Mouse (Mus musculus): Measurements from ENCODE around the gene Atxn2. TPM values are rescaled to one million over a fixed set of nuclear protein-coding genes. Genes with fewer than 3 reads are reported as not detected.
A peak's percentile ranks its signal among the peaks of the same experiment; 100 is the strongest.
"Not testable (repeated sequence)": the region's sequence is repeated elsewhere in the genome, so short reads cannot be mapped to it uniquely, and the experiment has no call there.

Atxn2 gene
- total and polyA plus RNA-seq, 2 experiments from 2014 or later = 102 to 103 TPM

DNA sequence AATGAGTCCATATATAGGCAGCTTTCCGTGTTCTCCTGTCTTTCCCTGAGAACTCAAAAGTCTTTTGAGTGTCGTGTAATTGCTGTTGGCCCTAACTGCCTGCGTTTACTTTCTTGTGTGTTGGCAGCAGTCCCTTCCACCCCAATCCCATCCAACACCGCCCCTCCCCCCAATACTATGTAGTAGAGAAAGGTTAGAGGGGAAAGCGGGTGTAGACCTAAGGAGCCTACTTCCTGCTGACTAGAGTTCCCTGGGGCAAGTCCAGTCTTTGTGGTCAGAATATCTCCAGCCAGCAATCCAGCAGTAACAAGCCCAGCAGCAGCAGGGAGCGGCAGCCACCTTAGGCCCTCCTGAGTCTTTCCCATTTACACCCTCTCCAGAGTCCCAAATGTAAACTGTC, 42.7 kb upstream of the Atxn2 start:
- WGBS = 85% methylated on average over 6 of the region's 6 CpGs
- no peak overlapping the region for H3K27ac ChIP-seq (ENCODE audit: low read depth, low read length)
- H3K36me3 ChIP-seq (ENCODE audit: insufficient read depth, low read length) = peaks cover 42% of the 10 kb centered on the region
- no peaks in the 10 kb centered on the region for H3K9me3 ChIP-seq (ENCODE audit: low read length)
- no peaks in the 10 kb centered on the region for H3K27me3 ChIP-seq (ENCODE audit: insufficient read depth, low read length)
- no peak overlapping the region for H3K9ac ChIP-seq (replicated peaks; ENCODE audit: low read length, poor library complexity, severe bottlenecking)
- no peak overlapping the region for H3K4me3 ChIP-seq (ENCODE audit: low read depth, low read length)
- H3K4me1 ChIP-seq (ENCODE audit: insufficient read depth, low read length) = no peaks in the 10 kb centered on the region
- DNase-seq (ENCODE audit: low spot score) = no peak
- TF ChIP-seq CTCF (IDR thresholded peaks at IDR 0.05) = no peak
- H3K4me2 ChIP-seq (ENCODE audit: low read depth, low read length, poor library complexity, severe bottlenecking) = no peak overlapping the region
- no peak for ATAC-seq (ENCODE audit: low FRiP score)

DNA sequence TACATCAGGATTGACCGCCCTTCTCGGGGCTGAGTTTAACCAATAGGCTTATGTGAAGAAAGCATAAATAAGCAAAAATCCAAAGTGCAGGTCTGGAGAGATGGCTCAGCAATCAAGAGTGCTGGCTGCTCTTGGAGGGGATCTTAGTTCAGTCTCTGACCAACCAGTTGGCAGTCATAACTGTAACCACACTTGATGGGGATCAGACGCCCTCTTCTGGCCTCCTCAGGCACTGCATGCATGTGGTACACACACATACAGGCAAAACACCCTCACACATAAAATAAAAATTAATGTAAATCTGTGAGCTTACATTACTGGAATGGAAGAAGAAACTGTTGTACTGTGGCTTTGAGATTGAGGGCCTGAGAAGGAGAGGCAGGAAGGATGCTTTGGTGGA, 40.7 kb upstream of the Atxn2 start:
- H3K27me3 ChIP-seq (ENCODE audit: insufficient read depth, low read length) = no peaks in the 10 kb centered on the region
- no peak overlapping the region for H3K4me2 ChIP-seq (ENCODE audit: low read depth, low read length, poor library complexity, severe bottlenecking)
- ATAC-seq (ENCODE audit: low FRiP score) = no peak
- 85% methylated on average over 3 of the region's 3 CpGs for WGBS
- no peak overlapping the region for H3K27ac ChIP-seq (ENCODE audit: low read depth, low read length)
- H3K9ac ChIP-seq (replicated peaks; ENCODE audit: low read length, poor library complexity, severe bottlenecking) = no peak overlapping the region
- H3K4me3 ChIP-seq (ENCODE audit: low read depth, low read length) = no peak overlapping the region
- peaks cover 39% of the 10 kb centered on the region for H3K36me3 ChIP-seq (ENCODE audit: insufficient read depth, low read length)
- TF ChIP-seq CTCF (IDR thresholded peaks at IDR 0.05) = peak; percentile 62
- no peaks in the 10 kb centered on the region for H3K9me3 ChIP-seq (ENCODE audit: low read length)
- no peak for DNase-seq (ENCODE audit: low spot score)
- H3K4me1 ChIP-seq (ENCODE audit: insufficient read depth, low read length) = no peaks in the 10 kb centered on the region

DNA sequence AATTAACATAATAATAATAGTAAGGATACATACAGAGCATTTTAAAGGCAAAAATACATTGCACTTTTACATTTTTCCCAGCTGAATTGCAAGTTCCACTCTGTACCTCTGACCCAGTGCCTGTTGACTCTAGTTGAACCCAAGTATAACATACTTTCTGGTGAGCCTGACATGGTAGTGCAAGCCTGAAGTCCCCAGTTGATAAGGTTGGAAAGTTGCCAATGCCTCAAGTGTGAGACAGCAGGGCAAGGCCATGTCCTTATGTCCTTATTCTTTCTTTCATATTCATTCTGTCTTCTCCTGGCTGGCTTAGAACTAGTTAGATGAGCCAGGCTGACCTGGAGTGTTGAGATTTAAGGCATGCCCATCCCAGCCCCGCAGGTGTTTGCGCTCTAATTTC, 28.9 kb upstream of the Atxn2 start:
- WGBS = 98% methylated on average over 2 of the region's 2 CpGs
- no peak for DNase-seq (ENCODE audit: low spot score)

DNA sequence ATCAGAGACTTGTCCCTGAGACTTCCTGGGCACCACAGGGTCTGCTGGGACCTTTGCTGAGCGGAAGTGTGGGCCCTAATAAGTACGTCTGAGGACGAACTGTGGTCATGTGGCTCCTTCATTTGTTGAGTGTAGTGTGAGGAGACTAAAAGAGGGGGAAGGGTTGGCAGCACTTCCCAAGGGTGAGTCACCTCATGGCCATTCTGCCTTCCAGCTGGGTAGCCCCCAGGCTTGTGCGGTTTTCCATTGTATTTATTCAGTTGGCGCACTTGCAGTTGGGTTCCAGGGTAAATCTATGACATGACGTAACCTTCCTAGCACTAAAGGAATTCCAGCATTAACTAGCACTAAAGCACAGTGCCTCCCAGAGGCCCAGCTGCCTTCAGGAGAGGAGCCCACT, 25.6 kb upstream of the Atxn2 start:
- no peaks in the 10 kb centered on the region for H3K9me3 ChIP-seq (ENCODE audit: low read length)
- H3K4me1 ChIP-seq (ENCODE audit: insufficient read depth, low read length) = no peaks in the 10 kb centered on the region
- no peak for TF ChIP-seq CTCF (IDR thresholded peaks at IDR 0.05)
- no peaks in the 10 kb centered on the region for H3K27me3 ChIP-seq (ENCODE audit: insufficient read depth, low read length)
- no peak for ATAC-seq (ENCODE audit: low FRiP score)
- H3K36me3 ChIP-seq (ENCODE audit: insufficient read depth, low read length) = peaks cover 55% of the 10 kb centered on the region
- no peak overlapping the region for H3K9ac ChIP-seq (replicated peaks; ENCODE audit: low read length, poor library complexity, severe bottlenecking)
- whole genome bisulfite sequencing = 88% methylated on average over 6 of the region's 6 CpGs
- no peak overlapping the region for H3K27ac ChIP-seq (ENCODE audit: low read depth, low read length)
- no peak for DNase-seq (ENCODE audit: low spot score)
- H3K4me2 ChIP-seq (ENCODE audit: low read depth, low read length, poor library complexity, severe bottlenecking) = no peak overlapping the region
- H3K4me3 ChIP-seq (ENCODE audit: low read depth, low read length) = no peak overlapping the region

More for the DNA sequence above, 28.9 kb upstream of the Atxn2 start:
- H3K36me3 ChIP-seq (ENCODE audit: insufficient read depth, low read length) = peaks cover 73% of the 10 kb centered on the region
- no peaks in the 10 kb centered on the region for H3K9me3 ChIP-seq (ENCODE audit: low read length)
- no peak for ATAC-seq (ENCODE audit: low FRiP score)
- H3K9ac ChIP-seq (replicated peaks; ENCODE audit: low read length, poor library complexity, severe bottlenecking) = no peak overlapping the region
- no peaks in the 10 kb centered on the region for H3K4me1 ChIP-seq (ENCODE audit: insufficient read depth, low read length)
- no peak overlapping the region for H3K4me3 ChIP-seq (ENCODE audit: low read depth, low read length)
- no peak overlapping the region for H3K27ac ChIP-seq (ENCODE audit: low read depth, low read length)
- no peaks in the 10 kb centered on the region for H3K27me3 ChIP-seq (ENCODE audit: insufficient read depth, low read length)
- TF ChIP-seq CTCF (IDR thresholded peaks at IDR 0.05) = no peak
- no peak overlapping the region for H3K4me2 ChIP-seq (ENCODE audit: low read depth, low read length, poor library complexity, severe bottlenecking)

DNA sequence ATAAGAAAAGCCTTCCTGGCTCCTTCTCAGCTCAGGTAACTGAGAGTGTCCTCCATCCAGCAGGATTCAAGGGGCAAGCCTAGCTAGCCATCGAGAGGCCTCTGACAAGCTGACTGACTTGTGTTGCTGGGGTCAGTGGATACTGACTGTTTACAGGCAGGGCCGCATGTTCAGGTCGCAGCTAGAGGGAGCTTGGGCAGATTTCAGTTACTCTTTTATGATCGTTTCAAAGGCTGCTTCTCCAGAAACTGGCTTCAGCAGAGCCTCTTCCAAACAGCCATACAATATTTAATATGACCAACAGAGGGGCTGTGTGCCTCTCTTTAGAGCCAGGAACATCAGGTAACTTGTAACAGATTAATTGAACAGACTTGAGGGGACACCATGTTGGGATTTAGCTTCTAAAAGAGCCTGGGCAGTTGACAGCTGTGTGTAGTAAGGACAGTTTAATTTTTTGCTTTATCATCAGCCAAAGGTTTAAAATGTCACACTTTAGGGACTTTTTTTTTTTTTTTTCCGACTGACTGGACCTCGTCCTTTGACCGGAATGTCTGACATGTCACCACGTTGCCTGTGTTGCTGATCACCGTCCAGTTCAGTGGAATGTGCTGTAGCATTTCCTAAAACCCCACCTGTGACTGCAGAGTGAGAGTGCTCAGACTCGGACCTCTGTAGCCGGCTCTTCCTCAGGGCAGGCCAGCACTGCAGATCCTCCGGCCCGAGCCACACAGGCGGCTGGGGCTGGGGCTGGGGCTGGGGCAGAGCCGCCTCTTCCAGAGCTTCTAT, 24.8 kb upstream of the Atxn2 start:
- WGBS = 86% methylated on average over 15 of the region's 15 CpGs
- no peak for DNase-seq (ENCODE audit: low spot score)
- Histone ChIP-seq H3K36me3 (ENCODE audit: insufficient read depth, low read length) (peaks cover 48% of the 10 kb centered on the region), H3K9me3 (ENCODE audit: low read length) (no peaks in the 10 kb centered on the region), H3K4me2 (ENCODE audit: low read depth, low read length, poor library complexity, severe bottlenecking) (no peak overlapping the region), H3K9ac (replicated peaks; ENCODE audit: low read length, poor library complexity, severe bottlenecking) (no peak overlapping the region), H3K27me3 (ENCODE audit: insufficient read depth, low read length) (no peaks in the 10 kb centered on the region), H3K4me1 (ENCODE audit: insufficient read depth, low read length) (no peaks in the 10 kb centered on the region), H3K4me3 (ENCODE audit: low read depth, low read length) (no peak overlapping the region), H3K27ac (ENCODE audit: low read depth, low read length) (no peak overlapping the region)
- no peak for ATAC-seq (ENCODE audit: low FRiP score)
- peak; percentile 44; the same call in 1 of the 2 replicates for TF ChIP-seq CTCF (IDR thresholded peaks at IDR 0.05)

DNA sequence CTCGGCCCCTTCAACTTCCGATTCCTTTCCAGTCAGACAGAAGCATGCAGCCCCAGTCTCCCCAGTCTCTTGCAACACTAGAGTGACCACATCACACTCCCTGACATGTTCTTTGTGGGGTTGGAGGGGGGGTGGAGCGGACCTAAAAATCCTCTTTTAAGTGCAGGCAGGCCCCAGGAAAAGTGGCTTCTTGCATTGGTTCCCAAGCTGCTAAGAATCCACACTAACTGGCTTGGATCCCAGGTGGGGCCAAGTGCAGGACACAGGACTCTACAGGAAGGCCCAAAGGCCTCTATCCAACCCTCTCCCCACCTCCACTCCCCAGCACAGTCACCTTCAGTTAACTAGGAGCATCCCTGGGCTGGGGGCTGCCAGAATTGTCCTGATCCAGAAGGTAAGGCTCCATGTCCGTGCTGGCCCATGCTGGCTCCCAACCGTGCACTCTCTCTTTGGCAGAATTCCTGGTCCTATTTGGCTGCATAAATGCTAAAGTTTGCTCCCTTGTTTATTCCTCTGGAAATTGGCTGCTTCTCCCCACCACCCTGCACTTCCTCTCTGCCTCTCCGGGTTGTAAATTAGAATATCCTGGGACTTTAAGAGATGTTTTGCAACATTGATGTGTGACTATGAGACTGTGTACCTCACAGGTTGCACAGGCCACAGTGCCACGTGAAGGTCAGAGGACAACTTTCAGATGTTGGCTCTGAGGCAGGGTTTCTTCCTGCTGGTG, 20.5 kb upstream of the Atxn2 start:
- H3K27ac ChIP-seq (ENCODE audit: low read depth, low read length) = no peak overlapping the region
- H3K4me3 ChIP-seq (ENCODE audit: low read depth, low read length) = no peak overlapping the region
- 67% methylated on average over 7 of the region's 7 CpGs for WGBS
- ATAC-seq (ENCODE audit: low FRiP score) (no peak), DNase-seq (ENCODE audit: low spot score) (peak; percentile 23)
- H3K4me2 ChIP-seq (ENCODE audit: low read depth, low read length, poor library complexity, severe bottlenecking) = no peak overlapping the region
- no peaks in the 10 kb centered on the region for H3K4me1 ChIP-seq (ENCODE audit: insufficient read depth, low read length)
- H3K9me3 ChIP-seq (ENCODE audit: low read length) = no peaks in the 10 kb centered on the region
- TF ChIP-seq CTCF (IDR thresholded peaks at IDR 0.05) = no peak
- peaks cover 9% of the 10 kb centered on the region for H3K36me3 ChIP-seq (ENCODE audit: insufficient read depth, low read length)
- no peak overlapping the region for H3K9ac ChIP-seq (replicated peaks; ENCODE audit: low read length, poor library complexity, severe bottlenecking)
- no peaks in the 10 kb centered on the region for H3K27me3 ChIP-seq (ENCODE audit: insufficient read depth, low read length)

DNA sequence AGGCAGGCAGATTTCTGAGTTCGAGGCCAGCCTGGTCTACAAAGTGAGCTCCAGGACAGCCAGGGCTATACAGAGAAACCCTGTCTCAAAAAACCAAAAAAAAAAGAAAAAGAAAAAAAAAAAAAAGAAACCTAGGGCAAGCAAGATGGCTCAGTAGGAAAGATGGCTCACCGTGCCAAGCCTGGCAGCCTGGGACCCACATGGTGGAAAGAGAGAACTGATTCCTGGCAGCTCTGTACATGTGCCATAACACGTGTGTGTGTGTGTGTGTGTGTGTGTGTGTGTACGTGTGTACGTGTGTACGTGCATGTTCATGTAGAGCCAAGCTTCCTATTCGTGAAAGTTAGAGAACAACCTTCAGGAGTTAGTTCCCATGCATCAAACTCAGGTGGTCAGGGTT, 19.7 kb upstream of the Atxn2 start:
- not testable (repeated sequence) for ATAC-seq (ENCODE audit: low FRiP score); H3K4me1 ChIP-seq (ENCODE audit: insufficient read depth, low read length); H3K9ac ChIP-seq (replicated peaks; ENCODE audit: low read length, poor library complexity, severe bottlenecking); H3K4me3 ChIP-seq (ENCODE audit: low read depth, low read length); H3K27ac ChIP-seq (ENCODE audit: low read depth, low read length); DNase-seq (ENCODE audit: low spot score); H3K36me3 ChIP-seq (ENCODE audit: insufficient read depth, low read length); H3K9me3 ChIP-seq (ENCODE audit: low read length); H3K27me3 ChIP-seq (ENCODE audit: insufficient read depth, low read length); H3K4me2 ChIP-seq (ENCODE audit: low read depth, low read length, poor library complexity, severe bottlenecking)
- 89% methylated on average over 7 of the region's 7 CpGs for whole genome bisulfite sequencing

Measured in midbrain, postnatal 0 days (tissue).